Mouse (Mus musculus): Measurements from ENCODE around the gene Psg29.
A peak's percentile ranks its signal among the peaks of the same experiment; 100 is the strongest.

The Psg29 gene

DNA sequence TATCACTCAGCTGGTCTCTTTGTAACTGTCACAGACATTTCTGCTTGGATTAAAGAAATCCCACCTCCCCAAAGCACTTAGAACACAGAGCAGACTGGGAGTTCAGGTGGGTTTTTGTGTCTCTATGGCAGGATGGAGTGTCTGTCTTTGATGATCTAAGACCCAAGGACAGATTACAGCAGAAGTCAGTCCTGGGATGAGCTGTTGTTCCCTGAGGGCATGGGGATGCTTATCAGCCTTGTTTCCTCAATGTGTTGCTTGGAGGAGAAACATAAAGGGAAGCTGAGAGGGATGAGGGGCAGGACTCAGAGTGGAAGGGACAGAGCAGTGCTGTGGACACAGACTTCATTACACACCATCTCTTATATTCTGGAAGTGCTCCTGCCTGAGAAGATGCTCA, at the start of gene Psg29:
Gene Psg29, plus strand, starts transcription at position 301 of the 400 bp plus-strand sequence.
- no peak for DNase-seq

- peak; percentile 1 to 2 for DNase-seq
Observed at GRCm38 (mm10) chr7:17155634-17156033, 47.6 kb upstream of the Psg29 start.

DNA sequence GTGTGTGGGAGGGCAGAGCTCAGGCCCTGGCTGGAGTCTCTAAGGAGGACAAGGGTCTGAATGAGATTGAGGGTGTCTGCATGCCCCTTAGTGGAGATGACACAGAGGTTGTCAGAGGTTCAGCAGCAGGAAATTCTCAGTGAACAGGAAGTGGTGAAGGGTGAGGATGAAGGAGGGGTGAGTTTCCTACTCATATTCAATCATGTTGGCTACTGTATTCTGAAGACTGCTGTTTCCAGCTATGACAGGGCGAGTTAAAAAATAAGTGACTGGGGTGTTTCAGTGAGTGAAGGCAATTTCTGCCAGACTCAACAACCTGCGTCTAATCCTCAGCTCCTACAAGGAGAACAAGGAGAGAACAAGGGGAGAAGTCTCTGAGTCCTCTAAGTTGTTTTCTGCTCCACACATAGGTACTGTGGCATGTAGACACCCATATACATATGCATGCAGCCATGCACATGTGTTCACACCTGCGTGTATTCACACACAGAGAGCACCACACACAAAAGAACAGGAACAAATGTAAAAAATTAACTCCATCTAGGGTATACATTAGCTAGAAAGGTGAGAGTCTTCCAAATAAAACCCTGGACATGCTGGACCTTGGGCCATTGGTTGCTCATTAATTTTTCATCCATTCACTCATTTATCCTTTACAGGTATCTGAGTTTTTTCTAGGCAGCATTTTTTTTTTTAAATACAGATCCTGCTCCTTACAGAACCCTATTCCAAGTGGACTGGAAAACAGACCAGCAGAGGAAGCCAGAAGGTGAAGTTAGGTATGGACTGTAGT, 46.2 kb upstream of the Psg29 start:
- no peak for DNase-seq

- DNase-seq, result no peak
Observed at GRCm38 (mm10) chr7:17159011-17159410, 44.3 kb upstream of the Psg29 start.

- DNase-seq, result no peak
Observed at GRCm38 (mm10) chr7:17171827-17172226, 31.4 kb upstream of the Psg29 start.

DNA sequence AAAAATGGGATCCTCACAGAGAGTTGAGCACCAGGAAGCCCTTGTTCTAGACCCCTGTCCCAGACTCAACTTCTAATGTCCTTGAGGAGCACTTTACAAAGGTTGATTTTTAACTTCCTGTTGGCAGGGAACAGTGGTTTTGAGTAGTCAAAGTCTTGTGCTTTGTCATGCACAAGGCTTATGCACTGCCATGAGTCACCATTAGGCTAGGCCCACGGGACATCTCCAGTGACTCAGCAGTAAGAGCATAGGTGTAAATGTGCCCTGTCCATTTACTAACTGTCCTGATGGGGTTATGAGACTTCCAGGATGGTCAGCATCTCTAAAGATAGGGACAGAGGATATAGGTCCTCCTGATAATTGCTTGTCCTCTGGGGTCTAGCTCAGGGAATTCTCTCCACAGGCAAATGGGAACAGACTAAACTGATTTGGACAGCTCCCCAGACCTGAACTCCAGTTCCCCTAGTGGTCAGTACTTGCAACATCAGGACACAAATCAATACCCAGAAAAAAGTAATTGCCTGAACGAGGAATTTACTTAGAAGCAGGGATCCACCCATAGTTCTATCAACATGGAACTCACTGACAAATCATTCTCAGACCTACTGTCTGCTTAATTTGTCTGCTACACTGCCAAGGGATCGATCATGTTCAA, 2.4 kb downstream of the Psg29 start:
- no peak for DNase-seq

All from B cell, adult 2 months (primary cell).